Mouse (Mus musculus): ENCODE measurements around the gene Os9.
"Not testable (repeated sequence)": the region's sequence is repeated elsewhere in the genome, so short reads cannot be mapped to it uniquely, and the experiment has no call there.

The Os9 gene

GRCm38 (mm10) chr10:127063913-127064870 lies 56.7 kb downstream of the Os9 start:
- DNase-seq (ENCODE audit: low spot score in 2 of 2): no peak

GRCm38 (mm10) chr10:127063239-127063872 lies 57.6 kb downstream of the Os9 start, which contains the start of gene Cdk4:
Cdk4 (plus strand) TSS chr10:127063534.
- DNase-seq (ENCODE audit: low spot score in 2 of 2): peak; percentile 94

- DNase-seq (ENCODE audit: low spot score in 2 of 2): no peak
These were observed 58.4 kb downstream of the Os9 start for GRCm38 (mm10) chr10:127062503-127062902.

GRCm38 (mm10) chr10:127062101-127062500 lies 58.8 kb downstream of the Os9 start:
- DNase-seq (ENCODE audit: low spot score in 2 of 2): not testable (repeated sequence)

DNA sequence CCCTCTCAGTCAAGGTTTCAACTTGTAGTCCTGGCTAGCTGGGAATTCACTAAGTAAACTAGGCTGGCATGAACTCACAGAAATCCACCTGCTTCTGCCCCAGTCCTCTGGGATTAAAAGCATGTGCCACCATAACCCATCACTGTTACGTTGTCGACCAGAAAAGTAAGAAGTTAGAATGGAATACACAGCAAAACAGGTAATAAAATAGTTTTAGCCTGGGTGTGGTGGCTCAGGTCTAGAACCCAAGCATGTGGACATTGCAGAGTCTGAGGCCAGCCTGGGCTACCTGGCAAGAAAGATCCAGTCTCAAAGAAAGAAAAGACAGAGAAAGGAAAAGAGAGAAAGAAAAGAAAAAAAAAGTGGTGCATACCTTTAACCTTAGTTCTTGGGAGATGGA lies 59.4 kb downstream of the Os9 start:
- DNase-seq (ENCODE audit: low spot score in 2 of 2): no peak

GRCm38 (mm10) chr10:127061085-127061484 lies 59.8 kb downstream of the Os9 start:
- DNase-seq (ENCODE audit: low spot score in 2 of 2): no peak

DNA sequence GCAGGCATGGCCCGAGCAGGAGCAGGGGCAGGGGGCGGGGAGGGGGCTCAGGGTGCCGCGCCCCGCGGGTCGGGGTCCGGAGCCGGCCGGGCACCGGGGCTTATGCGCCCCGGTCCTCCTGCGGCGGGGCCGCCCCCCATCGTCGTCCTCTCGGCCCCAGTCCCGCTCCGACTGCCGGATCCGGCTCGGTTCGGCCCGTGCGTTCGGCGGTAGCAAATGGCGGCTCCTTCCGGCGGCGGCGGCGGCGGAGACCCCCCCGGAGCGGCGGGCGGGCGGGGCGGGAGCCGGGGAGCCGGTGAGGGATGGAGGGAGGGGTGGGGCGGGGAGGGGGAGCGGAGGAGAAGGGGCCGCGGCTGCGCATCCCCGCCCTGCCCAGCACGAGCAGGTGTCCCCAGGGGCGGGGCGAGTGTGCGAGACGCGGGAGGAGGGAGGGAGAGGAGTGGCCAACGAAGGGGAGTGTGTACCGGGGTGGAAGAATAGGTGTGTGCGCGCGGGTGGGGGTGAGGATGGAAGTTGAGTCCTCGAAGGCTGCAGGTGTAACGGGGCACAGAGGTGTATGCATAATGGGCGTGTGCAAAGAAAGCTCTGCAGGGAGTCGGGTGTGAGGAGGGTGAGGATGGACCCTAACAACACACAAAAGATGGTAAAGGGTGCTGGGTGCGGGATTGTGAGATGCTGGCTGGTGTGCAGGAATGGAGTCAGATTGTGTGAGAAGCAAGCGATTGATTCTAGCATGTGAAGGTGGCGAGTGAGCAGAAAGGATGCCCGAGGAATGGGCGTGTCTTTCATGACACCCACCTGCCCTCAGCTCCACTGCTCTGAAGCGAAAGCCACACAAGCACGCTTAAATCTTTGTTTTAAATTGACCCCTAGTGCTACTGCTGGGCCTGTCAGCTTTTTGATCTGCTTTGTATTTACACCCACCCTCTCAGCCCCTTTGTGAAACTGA lies 60.7 kb downstream of the Os9 start, which contains the start of gene March9:
March9 (minus strand) TSS at position 217 of the 949 bp plus-strand sequence.
- peak; percentile 70 to 74 for DNase-seq (ENCODE audit: low spot score in 2 of 2)

GRCm38 (mm10) chr10:127059174-127059967 lies 61.6 kb downstream of the Os9 start:
- DNase-seq (ENCODE audit: low spot score in 2 of 2): no peak

- DNase-seq (ENCODE audit: low spot score in 2 of 2): no peak
These were observed 62.2 kb downstream of the Os9 start for GRCm38 (mm10) chr10:127058708-127059107.

- peak; percentile 69 to 88 for DNase-seq (ENCODE audit: low spot score in 2 of 2)
These were observed 62.8 kb downstream of the Os9 start for GRCm38 (mm10) chr10:127058161-127058560.

DNA sequence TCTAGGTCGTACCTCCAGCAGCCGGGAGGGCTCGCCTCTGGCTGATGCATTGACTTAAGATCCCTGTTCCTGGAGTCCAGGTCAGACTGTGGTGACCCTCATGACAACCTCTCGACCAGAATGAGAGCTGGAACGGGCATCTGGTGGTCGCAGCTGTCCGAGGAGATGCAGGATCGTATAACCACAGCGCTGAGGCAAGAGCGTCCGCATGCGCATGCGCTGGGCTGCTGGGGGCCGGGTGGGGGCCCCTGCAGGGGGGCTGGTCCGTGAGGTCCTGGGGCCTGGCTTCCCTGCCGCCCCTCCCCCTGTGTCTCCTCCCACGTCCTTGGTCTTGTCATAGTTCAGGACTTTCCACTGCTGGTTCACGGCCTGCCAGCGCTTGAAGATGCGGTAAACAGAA lies 64.4 kb downstream of the Os9 start:
- DNase-seq (ENCODE audit: low spot score in 2 of 2): no peak

- DNase-seq (ENCODE audit: low spot score in 2 of 2): no peak
These were observed 65.5 kb downstream of the Os9 start for GRCm38 (mm10) chr10:127055406-127055805.

- DNase-seq (ENCODE audit: low spot score in 2 of 2): no peak
These were observed 66.3 kb downstream of the Os9 start for GRCm38 (mm10) chr10:127054646-127055045.

GRCm38 (mm10) chr10:127050119-127050474 lies 70.8 kb downstream of the Os9 start:
- no peak for DNase-seq (ENCODE audit: low spot score in 2 of 2)

DNA sequence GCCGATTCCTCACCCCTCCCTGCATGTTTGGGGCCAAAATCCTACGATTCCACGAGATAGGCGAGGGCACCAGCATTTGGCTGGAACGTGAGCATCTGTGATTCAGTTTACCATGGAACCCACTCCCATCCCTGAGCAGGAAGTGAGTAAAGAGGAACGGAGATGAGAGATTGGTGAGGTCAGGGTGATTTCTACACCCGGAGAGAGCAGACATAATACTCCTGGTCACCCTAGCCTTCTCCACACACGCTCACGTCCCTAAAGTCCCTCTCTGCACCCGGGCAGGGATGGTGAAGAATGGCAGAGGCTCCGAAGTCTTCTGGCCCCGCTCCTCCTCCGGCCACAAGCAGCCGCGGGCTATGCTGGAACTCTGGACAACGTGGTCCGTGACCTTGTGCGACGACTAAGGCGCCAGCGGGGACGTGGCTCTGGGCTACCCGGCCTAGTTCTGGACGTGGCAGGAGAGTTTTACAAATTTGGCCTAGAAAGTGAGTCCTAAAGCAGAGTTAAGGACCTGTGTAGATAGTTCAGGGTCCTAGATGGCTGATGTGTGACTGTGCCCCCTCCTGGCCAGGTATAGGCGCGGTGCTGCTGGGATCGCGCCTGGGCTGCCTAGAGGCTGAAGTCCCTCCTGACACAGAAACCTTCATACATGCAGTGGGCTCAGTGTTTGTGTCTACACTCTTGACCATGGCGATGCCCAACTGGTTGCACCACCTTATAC lies 71.4 kb downstream of the Os9 start:
- DNase-seq (ENCODE audit: low spot score in 2 of 2): no peak

DNA sequence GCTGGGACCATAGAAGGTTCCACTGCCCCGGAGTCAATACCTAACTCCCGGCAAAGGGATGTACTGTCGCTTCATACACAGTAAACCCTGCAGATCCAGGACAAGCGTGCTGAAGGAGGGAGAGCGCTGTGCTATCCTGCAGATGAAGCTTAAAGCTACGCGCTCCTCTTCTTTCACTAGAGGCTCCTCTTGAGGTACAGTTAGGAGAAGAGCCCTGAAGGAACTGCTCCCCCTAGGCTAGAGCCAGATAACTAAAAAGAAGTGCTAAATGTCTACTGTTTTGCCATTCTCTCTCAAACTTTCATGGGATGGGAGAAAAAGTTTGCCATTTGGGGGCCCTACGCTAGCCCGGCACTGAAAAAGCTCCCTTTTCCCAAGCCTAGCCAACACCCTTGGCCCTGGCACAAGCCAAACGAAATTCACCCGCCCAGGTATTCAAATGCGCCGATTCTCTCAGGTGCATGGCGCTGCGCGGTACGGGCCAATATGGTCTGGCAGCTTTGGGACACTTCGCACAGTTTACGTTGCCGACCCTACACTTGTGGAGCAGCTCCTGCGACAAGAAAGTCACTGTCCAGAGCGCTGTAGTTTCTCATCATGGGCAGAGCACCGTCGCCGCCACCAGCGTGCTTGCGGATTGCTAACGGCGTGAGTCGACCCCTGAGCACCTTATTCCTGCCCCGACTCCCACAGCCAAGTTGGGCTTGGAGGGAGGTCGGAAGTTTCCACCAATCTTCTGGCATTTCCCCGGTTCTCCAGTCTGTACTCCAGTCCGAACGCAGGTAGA lies 72.1 kb downstream of the Os9 start:
- no peak for DNase-seq (ENCODE audit: low spot score in 2 of 2)

- no peak for DNase-seq (ENCODE audit: low spot score in 2 of 2)
These were observed 73.0 kb downstream of the Os9 start, which contains the start of gene Cyp27b1 for GRCm38 (mm10) chr10:127047954-127048353. Cyp27b1 (plus strand) TSS chr10:127048250.
